8 mouse cellular contexts compared by ENCODE assay signal in genomic region chr1:119189461-119190066, GRCm38 (mm10).
DNase-seq lines count a peak whose midpoint lies in the region; ATAC-seq lines count a peak whose summit lies in the region.

No protein-coding gene starts in this region.

- H3K4me3 ChIP-seq in forebrain, embryonic 14.5 days (ENCODE audit: low read depth, low read length): peak overlapping the region; percentile 10; the same call in 1 of the 2 replicates
- peak overlapping the region; percentile 35 for H3K4me3 ChIP-seq in hindbrain, embryonic 16.5 days (ENCODE audit: low read length)
- peak overlapping the region; percentile 36 for H3K4me3 ChIP-seq in limb, embryonic 13.5 days

- H3K9ac ChIP-seq in forebrain, embryonic 14.5 days (ENCODE audit: low read length): peak overlapping the region; percentile 38
- peak overlapping the region; percentile 57 for H3K9ac ChIP-seq in hindbrain, embryonic 16.5 days (ENCODE audit: low read depth, low read length)
- H3K9ac ChIP-seq in limb, embryonic 13.5 days: peak overlapping the region; percentile 39; the same call in 1 of the 2 replicates

- DNase-seq in kidney, postnatal 14 days: peak; percentile 19
- DNase-seq in kidney, postnatal 25 days: no peak
- DNase-seq in forebrain, embryonic 14.5 days (ENCODE audit: low spot score): peak; percentile 89
- DNase-seq in retina, postnatal 1 day: peak; percentile 69
- no peak for DNase-seq in thymus, adult 18-20 months
- no peak for DNase-seq in testis, postnatal 10 days (ENCODE audit: low spot score)

- under 1% methylated on average over 23 of the region's 23 CpGs for WGBS in forebrain, embryonic 14.5 days
- WGBS in hindbrain, embryonic 16.5 days: 2% methylated on average over 23 of the region's 23 CpGs
- 1% methylated on average over 23 of the region's 23 CpGs for WGBS in limb, embryonic 13.5 days

- H3K36me3 ChIP-seq in forebrain, embryonic 14.5 days (ENCODE audit: control insufficient read depth, insufficient read depth, low read length): no peaks in the 10 kb centered on the region
- H3K36me3 ChIP-seq in hindbrain, embryonic 16.5 days (ENCODE audit: control insufficient read depth, insufficient read depth, low read length): no peaks in the 10 kb centered on the region
- H3K36me3 ChIP-seq in limb, embryonic 13.5 days: no peaks in the 10 kb centered on the region

- H3K27ac ChIP-seq in forebrain, embryonic 14.5 days (ENCODE audit: low read depth, low read length): 0 out of 2 replicates have a peak overlapping the region, but pooled peaks have one; percentile 46
- no peak overlapping the region for H3K27ac ChIP-seq in hindbrain, embryonic 16.5 days (ENCODE audit: low read depth, low read length)
- H3K27ac ChIP-seq in limb, embryonic 13.5 days: no peak overlapping the region

- peak overlapping the region; percentile 45 for H3K4me2 ChIP-seq in forebrain, embryonic 14.5 days (ENCODE audit: low read length)
- H3K4me2 ChIP-seq in hindbrain, embryonic 16.5 days (ENCODE audit: low read length): peak overlapping the region; percentile 61
- peak overlapping the region; percentile 62 for H3K4me2 ChIP-seq in limb, embryonic 13.5 days (replicated peaks)

- no peaks in the 10 kb centered on the region for H3K9me3 ChIP-seq in forebrain, embryonic 14.5 days (replicated peaks; ENCODE audit: control insufficient read depth, low read length)
- no peaks in the 10 kb centered on the region for H3K9me3 ChIP-seq in hindbrain, embryonic 16.5 days (ENCODE audit: control insufficient read depth, low read length)
- H3K9me3 ChIP-seq in limb, embryonic 13.5 days: no peaks in the 10 kb centered on the region

- peak; percentile 90 for ATAC-seq in forebrain, embryonic 14.5 days
- peak; percentile 79 for ATAC-seq in hindbrain, embryonic 16.5 days
- no peak for ATAC-seq in limb, embryonic 13.5 days (ENCODE audit: low FRiP score, low read depth)

- H3K27me3 ChIP-seq in forebrain, embryonic 14.5 days (replicated peaks; ENCODE audit: control insufficient read depth, insufficient read depth, low read length): no peaks in the 10 kb centered on the region
- H3K27me3 ChIP-seq in hindbrain, embryonic 16.5 days (replicated peaks; ENCODE audit: control insufficient read depth, insufficient read depth, low read length): no peaks in the 10 kb centered on the region
- H3K27me3 ChIP-seq in limb, embryonic 13.5 days: peaks cover 20% of the 10 kb centered on the region

- H3K4me1 ChIP-seq in forebrain, embryonic 14.5 days (ENCODE audit: control insufficient read depth, insufficient read depth, low read length): peaks cover 6% of the 10 kb centered on the region; the same call in 1 of the 2 replicates
- peaks cover 8% of the 10 kb centered on the region for H3K4me1 ChIP-seq in hindbrain, embryonic 16.5 days (ENCODE audit: control insufficient read depth, insufficient read depth, low read depth, low read length)
- H3K4me1 ChIP-seq in limb, embryonic 13.5 days: peaks cover 13% of the 10 kb centered on the region

Comparison
In these comparisons a context has a peak if more than half of its experiments do, and no peak if none do; other contexts are left out.
1. DNase-seq: peak in kidney, postnatal 14 days (single experiment), forebrain, embryonic 14.5 days (single experiment) and retina, postnatal 1 day (single experiment); none in kidney, postnatal 25 days (0 of 2), thymus, adult 18-20 months (0 of 2) and testis, postnatal 10 days (single experiment).
2. Peak in every context shown above with its lines, with median percentiles within 50 percentile points of each other: H3K4me2 ChIP-seq, H3K4me3 ChIP-seq and H3K9ac ChIP-seq.